Mouse (Mus musculus) hindbrain, postnatal 0 days (tissue): ENCODE measurements around the gene 4930447C04Rik. TPM values are rescaled to one million over a fixed set of nuclear protein-coding genes. Genes with fewer than 3 reads are reported as not detected.

Experiments used
- ATAC-seq: fragments of 200-750 bp; cut with Nextera tagmentation; 2 replicates; pipeline ENCODE4 v1.8.0; 2017; ENCODE audit warnings: mild to moderate bottlenecking, moderate TSS enrichment, moderate library complexity
- DNase-seq: peaks from one replicate; pipeline ENCODE4 v3.0.0-alpha.2; 2015; ENCODE audit warnings: low spot score
- H3K27ac ChIP-seq: fragments of 300-500 bp; sonication (generic); 2 replicates; pipeline ENCODE4 v1.5.1; 2014; ENCODE audit warnings: mild to moderate bottlenecking
- H3K27me3 ChIP-seq: fragments of 300-500 bp; sonication (generic); 2 replicates; pipeline ENCODE4 v1.6.1; 2014; ENCODE audit warnings: low read length, mixed read lengths; ENCODE audit not compliant: insufficient read depth
- H3K36me3 ChIP-seq: fragments of 300-500 bp; sonication (generic); 2 replicates; pipeline ENCODE4 v1.6.1; 2014; ENCODE audit warnings: low read length, mixed read lengths; ENCODE audit not compliant: insufficient read depth
- H3K4me1 ChIP-seq: fragments of 300-500 bp; sonication (generic); 2 replicates; pipeline ENCODE4 v1.6.1; 2014; ENCODE audit warnings: antibody characterized with exemption, low read length, mixed read lengths; ENCODE audit not compliant: insufficient read depth
- H3K4me2 ChIP-seq: fragments of 300-500 bp; sonication (generic); 2 replicates; pipeline ENCODE4 v1.6.1; 2014; ENCODE audit warnings: low read depth, mild to moderate bottlenecking, low read length, moderate library complexity, mixed read lengths
- H3K4me3 ChIP-seq: fragments of 300-500 bp; sonication (generic); 2 replicates; pipeline ENCODE4 v1.5.1; 2014; ENCODE audit warnings: low read length
- H3K9ac ChIP-seq: fragments of 300-500 bp; sonication (generic); replicated peaks from 2 replicates; pipeline ENCODE4 v1.6.1; 2014; ENCODE audit warnings: mild to moderate bottlenecking, low read length, moderate library complexity, mixed read lengths
- H3K9me3 ChIP-seq: fragments of 300-500 bp; sonication (generic); 2 replicates; pipeline ENCODE4 v1.6.1; 2016; ENCODE audit warnings: low read length, mixed read lengths
- CTCF ChIP-seq: IDR thresholded peaks from 2 replicates; pipeline ENCODE4 v1.5.1; 2016; ENCODE audit warnings: antibody characterized with exemption, control low read depth, low read depth
- WGBS: fragments of 180-500 bp; shearing (Covaris S2); extraction: QIAGEN DNeasy Blood & Tissue Kit; methylation state at CpG from one replicate; pipeline ENCODE4 v1.1.7; 2014; 5-methylcytosine and 5-hydroxymethylcytosine counted together
- polyA plus RNA-seq: library from polyadenylated mRNA; unstranded; fragments of >200 nt; fragmentation: Nextera tagmentation; extraction: Ambion mirVana; gene quantifications from 2 replicates; pipeline ENCODE4 v1.2.1, GENCODE M21; 2015
- total RNA-seq: library from RNA; depleted of rRNA; stranded (reverse); fragments of >200 nt; gene quantifications from 2 replicates; pipeline ENCODE4 v1.2.3, GENCODE M21; 2014; rRNA removed

The 4930447C04Rik gene
- total and polyA plus RNA-seq, 2 experiments from 2014 or later: 3.7 to 7.9 TPM

GRCm38 (mm10) chr12:72843135-72843534, 97.4 kb downstream of the 4930447C04Rik start:
- DNase-seq (no peak), ATAC-seq (no peak)
- WGBS: 89% methylated on average over 4 of the region's 4 CpGs
- Histone ChIP-seq H3K4me1 (no peaks in the 10 kb centered on the region), H3K27ac (no peak overlapping the region), H3K4me2 (no peak overlapping the region), H3K4me3 (no peak overlapping the region), H3K9me3 (no peaks in the 10 kb centered on the region), H3K36me3 (no peaks in the 10 kb centered on the region), H3K9ac (no peak overlapping the region), H3K27me3 (peaks cover 21% of the 10 kb centered on the region)
- no peak for TF ChIP-seq CTCF

GRCm38 (mm10) chr12:72841500-72841899, 99.1 kb downstream of the 4930447C04Rik start:
- Histone ChIP-seq H3K4me2 (no peak overlapping the region), H3K9me3 (no peaks in the 10 kb centered on the region), H3K4me3 (no peak overlapping the region), H3K9ac (no peak overlapping the region), H3K27me3 (peaks cover 8% of the 10 kb centered on the region), H3K36me3 (no peaks in the 10 kb centered on the region), H3K27ac (no peak overlapping the region), H3K4me1 (no peaks in the 10 kb centered on the region)
- DNase-seq: no peak
- ATAC-seq: no peak
- WGBS: 93% methylated on average over 1 of the region's 1 CpGs
- no peak for TF ChIP-seq CTCF

DNA sequence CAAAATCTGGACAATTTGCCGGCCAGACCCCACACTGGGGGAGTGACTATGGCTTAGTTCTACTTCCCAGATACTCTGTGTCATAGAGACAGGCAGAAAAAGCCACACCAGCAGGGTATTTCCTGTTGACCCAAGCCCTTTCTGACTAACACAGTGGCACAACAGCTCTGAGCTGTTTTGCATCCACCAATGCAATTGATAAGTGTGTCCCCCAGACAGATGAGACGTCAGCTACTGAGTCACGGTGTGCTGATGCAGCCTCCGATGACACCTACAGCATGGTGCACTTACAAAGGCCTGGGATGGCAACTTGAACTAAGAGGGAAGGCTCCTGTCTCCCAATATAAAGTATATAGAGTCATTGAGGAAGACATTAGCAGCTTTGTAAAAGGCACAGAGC, 103.3 kb downstream of the 4930447C04Rik start:
- DNase-seq (no peak), ATAC-seq (no peak)
- Histone ChIP-seq H3K9me3 (no peaks in the 10 kb centered on the region), H3K27me3 (no peaks in the 10 kb centered on the region), H3K4me2 (no peak overlapping the region), H3K36me3 (no peaks in the 10 kb centered on the region), H3K9ac (no peak overlapping the region), H3K27ac (no peak overlapping the region), H3K4me1 (no peaks in the 10 kb centered on the region), H3K4me3 (no peak overlapping the region)
- TF ChIP-seq CTCF: no peak
- 72% methylated on average over 4 of the region's 4 CpGs for WGBS

GRCm38 (mm10) chr12:72835518-72836015, 105.0 kb downstream of the 4930447C04Rik start:
- Histone ChIP-seq H3K9me3 (no peaks in the 10 kb centered on the region), H3K27me3 (no peaks in the 10 kb centered on the region), H3K27ac (no peak overlapping the region), H3K4me3 (no peak overlapping the region), H3K4me2 (no peak overlapping the region), H3K9ac (no peak overlapping the region), H3K4me1 (peaks cover 6% of the 10 kb centered on the region), H3K36me3 (no peaks in the 10 kb centered on the region)
- WGBS: 78% methylated on average over 8 of the region's 8 CpGs
- TF ChIP-seq CTCF: peak; percentile 39
- no peak for ATAC-seq
- no peak for DNase-seq

- H3K9me3 ChIP-seq: no peaks in the 10 kb centered on the region
- 75% methylated on average over 14 of the region's 14 CpGs for WGBS
- ATAC-seq (no peak), DNase-seq (no peak)
- H3K4me1 ChIP-seq: peaks cover 6% of the 10 kb centered on the region
- H3K4me2 ChIP-seq: no peak overlapping the region
- no peak overlapping the region for H3K9ac ChIP-seq
- H3K4me3 ChIP-seq: no peak overlapping the region
- H3K36me3 ChIP-seq: no peaks in the 10 kb centered on the region
- peak; percentile 43; the same call in 1 of the 2 replicates for TF ChIP-seq CTCF
- no peaks in the 10 kb centered on the region for H3K27me3 ChIP-seq
- no peak overlapping the region for H3K27ac ChIP-seq
These were observed 105.6 kb downstream of the 4930447C04Rik start for GRCm38 (mm10) chr12:72834773-72835517.

DNA sequence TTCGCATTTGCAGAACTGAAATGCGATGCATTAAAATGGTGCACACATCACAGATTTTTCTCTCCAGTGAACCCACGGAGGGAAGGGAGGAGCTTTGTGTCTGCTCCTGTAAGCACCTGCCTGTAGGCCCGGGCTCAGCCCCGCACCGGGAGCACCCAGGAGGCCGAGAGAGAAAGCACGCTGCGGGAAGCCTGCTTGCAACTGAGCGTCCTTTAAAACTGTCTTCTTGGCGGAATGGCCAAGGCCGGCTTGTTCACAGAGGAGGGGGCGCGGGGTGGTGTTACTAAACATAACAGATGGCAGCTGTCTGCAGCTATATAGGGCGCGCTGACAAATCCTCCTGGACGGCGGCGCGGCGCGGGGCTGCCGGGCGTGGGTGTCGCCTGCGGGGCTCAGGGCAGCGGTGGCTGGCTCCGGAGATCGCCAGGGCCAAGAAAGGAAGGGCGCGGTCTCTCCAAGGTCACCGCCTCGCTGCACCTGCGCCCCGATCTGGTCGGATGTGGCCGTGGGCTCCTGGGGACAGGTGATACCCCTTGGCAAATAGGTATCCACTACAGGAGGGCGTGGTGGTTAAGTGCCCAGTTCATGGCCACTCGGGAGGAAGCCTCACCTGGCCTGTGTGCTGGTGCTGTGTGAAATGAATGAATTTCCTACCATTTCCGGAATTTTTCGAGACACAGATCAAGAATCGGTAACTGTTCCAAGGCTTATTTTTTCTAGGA, 108.7 kb downstream of the 4930447C04Rik start:
- no peak for TF ChIP-seq CTCF
- DNase-seq (peak; percentile 66), ATAC-seq (peak; percentile 76)
- Histone ChIP-seq H3K9me3 (no peaks in the 10 kb centered on the region), H3K4me2 (peak overlapping the region; percentile 63), H3K9ac (peak overlapping the region; percentile 56), H3K27ac (peak overlapping the region; percentile 78), H3K4me1 (peaks cover 6% of the 10 kb centered on the region), H3K27me3 (no peaks in the 10 kb centered on the region), H3K4me3 (peak overlapping the region; percentile 42), H3K36me3 (no peaks in the 10 kb centered on the region)
- 6% methylated on average over 41 of the region's 42 CpGs for WGBS

Other genes starting within 250 kb of the 4930447C04Rik start
- gene Ppm1a, start 183.3 kb downstream of the 4930447C04Rik start, total RNA-seq: 116 and 126 TPM in 2 replicates
- gene Ppm1a, start 183.3 kb downstream of the 4930447C04Rik start, polyA plus RNA-seq: 75.4 and 79.1 TPM in 2 replicates
- gene Six6, start 882 bp downstream of the 4930447C04Rik start, total RNA-seq: 0.22 TPM in 1 of 2 replicates, not detected in the other
- gene Six6, start 882 bp downstream of the 4930447C04Rik start, polyA plus RNA-seq: not detected in 2 replicates
- gene Six1, start 113.1 kb upstream of the 4930447C04Rik start, total RNA-seq: 0.22 and 0.47 TPM in 2 replicates
- 0.54 and 0.68 TPM in 2 replicates for gene Six1, start 113.1 kb upstream of the 4930447C04Rik start, polyA plus RNA-seq
- gene Six4, start 172.7 kb upstream of the 4930447C04Rik start, total RNA-seq: 1.6 and 1.8 TPM in 2 replicates
- gene Six4, start 172.7 kb upstream of the 4930447C04Rik start, polyA plus RNA-seq: 0.15 and 0.26 TPM in 2 replicates
- gene Mnat1, start 182.9 kb upstream of the 4930447C04Rik start, total RNA-seq: 14.6 and 17.4 TPM in 2 replicates
- gene Mnat1, start 182.9 kb upstream of the 4930447C04Rik start, polyA plus RNA-seq: 17.6 and 18.2 TPM in 2 replicates